16 mouse cellular contexts compared by ENCODE assay signal in genomic region chr10:93567841-93568566, GRCm38 (mm10). TPM values are rescaled to one million over a fixed set of nuclear protein-coding genes. Genes with fewer than 3 reads are reported as not detected.
"Had no signal": no experiment of that assay in that cellular context is flagged by ENCODE, and none has a peak within 500 bp of the region (broad histone marks: within the 10 kb centered on the region; RNA-seq: fewer than 3 reads in every experiment).

No protein-coding gene starts in this region.

- H3K4me2 ChIP-seq: liver, embryonic 12.5 days; midbrain, embryonic 13.5 days had no signal

- H3K9me3 ChIP-seq: limb, embryonic 10.5 days; liver, embryonic 12.5 days; megakaryocyte, embryonic 14.5 days; midbrain, embryonic 13.5 days had no signal

- H3K27me3 ChIP-seq: liver, embryonic 12.5 days; midbrain, embryonic 13.5 days had no signal

- H3K4me1 ChIP-seq: limb, embryonic 10.5 days; liver, embryonic 12.5 days; midbrain, embryonic 13.5 days had no signal

- H3K4me3 ChIP-seq: left cerebral cortex, adult 2 months; limb, embryonic 10.5 days; liver, embryonic 12.5 days; megakaryocyte, embryonic 14.5 days; midbrain, embryonic 13.5 days had no signal

- ATAC-seq: liver, embryonic 12.5 days; liver, postnatal 0 days; midbrain, embryonic 13.5 days had no signal

- H3K9ac ChIP-seq: liver, embryonic 12.5 days; liver, postnatal 0 days; midbrain, embryonic 13.5 days had no signal

- H3K27ac ChIP-seq: left cerebral cortex, adult 2 months; limb, embryonic 10.5 days; liver, embryonic 12.5 days; macrophage; midbrain, embryonic 13.5 days had no signal

- H3K36me3 ChIP-seq: limb, embryonic 10.5 days; liver, embryonic 12.5 days; midbrain, embryonic 13.5 days had no signal

- DNase-seq: kidney, adult 11 months; kidney, postnatal 36 days; liver, postnatal 0 days; lung, postnatal 14 days; right cerebral cortex, postnatal 14 days; thymus, postnatal 4 days had no signal

RNA-seq across cellular contexts. Expression of gene Ccdc38, which starts 27.6 kb away (rescaled TPM):
- total RNA-seq: layer of hippocampus, postnatal 14 days; left cerebral cortex, adult 2 months had no signal
- polyA plus RNA-seq: macrophage; small intestine, adult 2 months had no signal

RNA-seq across cellular contexts. Expression of gene Amdhd1, which starts 28.2 kb away (rescaled TPM):
- total RNA-seq: midbrain, postnatal 0 days had no signal
- polyA plus RNA-seq: neural tube, embryonic 14.5 days had no signal
